Mouse (Mus musculus) midbrain, embryonic 14.5 days (tissue): ENCODE data around the gene Hoxa7. TPM values are rescaled to one million over a fixed set of nuclear protein-coding genes. Genes with fewer than 3 reads are reported as not detected.

Experiments
- ATAC-seq: fragments of 200-750 bp; cut with Nextera tagmentation; 2 replicates; pipeline ENCODE4 v1.8.0; 2017; ENCODE audit warnings: moderate number of reproducible peaks, moderate library complexity; ENCODE audit not compliant: low FRiP score, low TSS enrichment
- DNase-seq: peaks from one replicate; pipeline ENCODE4 v3.0.0-alpha.2; 2015
- H3K27ac ChIP-seq: fragments of 300-500 bp; sonication (generic); replicated peaks from 2 replicates; pipeline ENCODE4 v1.5.1; 2014; ENCODE audit warnings: mild to moderate bottlenecking, low read depth, low read length, moderate library complexity
- H3K27me3 ChIP-seq: fragments of 300-500 bp; sonication (generic); 2 replicates; pipeline ENCODE4 v1.6.1; 2014; ENCODE audit warnings: low read length, control low read depth, mixed read lengths; ENCODE audit not compliant: control insufficient read depth, insufficient read depth
- H3K36me3 ChIP-seq: fragments of 300-500 bp; sonication (generic); 2 replicates; pipeline ENCODE4 v1.6.1; 2014; ENCODE audit warnings: low read length, control low read depth; ENCODE audit not compliant: control insufficient read depth, insufficient read depth
- H3K4me1 ChIP-seq: fragments of 300-500 bp; sonication (generic); 2 replicates; pipeline ENCODE4 v1.6.1; 2014; ENCODE audit warnings: mild to moderate bottlenecking, antibody characterized with exemption, low read length, control low read depth; ENCODE audit not compliant: control insufficient read depth, insufficient read depth
- H3K4me2 ChIP-seq: fragments of 300-500 bp; sonication (generic); 2 replicates; pipeline ENCODE4 v1.6.1; 2014; ENCODE audit warnings: mild to moderate bottlenecking, low read length, moderate library complexity
- H3K4me3 ChIP-seq: fragments of 300-500 bp; sonication (generic); replicated peaks from 2 replicates; pipeline ENCODE4 v1.5.1; 2014; ENCODE audit warnings: low read depth, low read length
- H3K9ac ChIP-seq: fragments of 300-500 bp; sonication (generic); replicated peaks from 2 replicates; pipeline ENCODE4 v1.6.1; 2014; ENCODE audit warnings: mild to moderate bottlenecking, low read length, moderate library complexity
- H3K9me3 ChIP-seq: fragments of 300-500 bp; sonication (generic); 2 replicates; pipeline ENCODE4 v1.6.1; 2016; ENCODE audit warnings: low read length, control low read depth, mixed read lengths; ENCODE audit not compliant: control insufficient read depth
- WGBS: fragments of 180-500 bp; shearing (Covaris S2); extraction: QIAGEN DNeasy Blood & Tissue Kit; methylation state at CpG from one replicate; pipeline ENCODE4 v1.1.7; 2014; 5-methylcytosine and 5-hydroxymethylcytosine counted together
- polyA plus RNA-seq: library from polyadenylated mRNA; unstranded; fragments of >200 nt; fragmentation: Nextera tagmentation; extraction: Ambion mirVana; gene quantifications from 2 replicates; pipeline ENCODE4 v1.2.1, GENCODE M21; 2014

Hoxa7 gene
- polyA plus RNA-seq, 1 experiment from 2014 or later, result not detected

GRCm38 (mm10) chr6:52180213-52180710 lies 41.4 kb downstream of the Hoxa7 start:
- Histone ChIP-seq H3K27me3 (peaks cover 100% of the 10 kb centered on the region), H3K4me3 (no peak overlapping the region), H3K9ac (no peak overlapping the region), H3K4me2 (no peak overlapping the region), H3K4me1 (no peaks in the 10 kb centered on the region), H3K36me3 (no peaks in the 10 kb centered on the region), H3K9me3 (no peaks in the 10 kb centered on the region), H3K27ac (no peak overlapping the region)
- 2% methylated on average over 11 of the region's 11 CpGs for WGBS
- no peak for ATAC-seq
- DNase-seq, result no peak

DNA sequence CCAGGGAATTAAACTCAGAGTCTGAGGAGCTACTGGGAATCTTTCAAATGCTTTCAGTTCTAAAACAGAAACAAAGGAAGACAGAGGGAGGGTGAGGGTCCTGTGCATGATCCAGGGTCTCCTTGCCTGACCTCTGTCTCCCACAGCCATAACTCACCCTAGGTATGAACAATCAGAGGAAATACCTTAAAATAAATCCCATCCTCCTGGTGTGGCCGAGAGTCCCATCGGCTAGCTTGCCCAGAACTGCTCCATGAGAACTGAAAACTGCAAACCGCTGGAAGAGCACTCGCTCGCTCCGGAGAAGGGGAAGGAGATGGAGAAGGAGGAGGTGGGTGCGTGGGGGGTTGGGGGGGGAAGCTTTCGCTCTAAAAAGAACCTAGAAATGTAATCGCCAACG lies 42.0 kb downstream of the Hoxa7 start:
- Histone ChIP-seq H3K27me3 (peaks cover 100% of the 10 kb centered on the region), H3K9ac (no peak overlapping the region), H3K9me3 (no peaks in the 10 kb centered on the region), H3K4me3 (no peak overlapping the region), H3K36me3 (no peaks in the 10 kb centered on the region), H3K27ac (no peak overlapping the region), H3K4me2 (no peak overlapping the region), H3K4me1 (no peaks in the 10 kb centered on the region)
- WGBS, result under 1% methylated on average over 10 of the region's 10 CpGs
- DNase-seq, result no peak
- no peak for ATAC-seq

DNA sequence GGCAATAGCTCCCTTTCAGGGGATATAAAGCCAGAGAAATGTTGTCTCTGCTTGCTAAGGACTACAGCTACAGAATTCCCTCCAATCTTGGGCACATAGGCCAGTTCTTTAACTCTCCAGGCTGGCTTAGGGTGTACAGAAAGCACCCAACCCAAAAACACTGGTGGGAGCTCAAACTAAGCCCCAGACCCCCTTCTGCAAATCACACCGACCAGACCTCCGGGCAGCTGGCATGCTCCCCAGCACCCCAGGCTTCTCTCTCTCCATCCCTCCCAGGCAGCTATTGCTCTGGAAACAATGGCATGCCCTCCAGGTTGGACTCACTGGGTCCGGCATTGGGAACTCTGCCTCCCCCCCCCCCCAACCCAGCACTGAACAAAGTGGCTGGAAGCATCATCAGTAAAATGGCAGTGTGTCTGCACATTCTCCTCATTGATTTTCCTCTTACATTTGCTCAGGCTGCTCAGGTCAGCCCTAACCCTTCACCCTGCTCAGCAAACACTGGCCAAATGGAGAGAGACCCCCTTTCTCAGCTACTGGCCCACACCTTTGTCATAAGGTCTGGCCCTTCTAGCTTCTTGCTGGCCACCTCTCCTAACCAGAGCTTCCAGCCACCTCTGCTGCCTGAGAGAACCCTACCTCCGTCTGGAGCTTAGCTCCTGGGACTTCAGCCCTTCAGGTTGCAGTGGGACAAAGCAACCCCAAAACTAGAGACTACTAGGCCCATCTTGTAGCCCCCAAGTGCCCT lies 42.6 kb downstream of the Hoxa7 start:
- Histone ChIP-seq H3K4me1 (no peaks in the 10 kb centered on the region), H3K9ac (no peak overlapping the region), H3K27me3 (peaks cover 99% of the 10 kb centered on the region), H3K27ac (no peak overlapping the region), H3K9me3 (no peaks in the 10 kb centered on the region), H3K4me3 (no peak overlapping the region), H3K36me3 (no peaks in the 10 kb centered on the region), H3K4me2 (no peak overlapping the region)
- DNase-seq (no peak), ATAC-seq (no peak)
- 1% methylated on average over 4 of the region's 4 CpGs for WGBS

GRCm38 (mm10) chr6:52177806-52178205 lies 43.8 kb downstream of the Hoxa7 start:
- 1% methylated on average over 9 of the region's 9 CpGs for WGBS
- peaks cover 99% of the 10 kb centered on the region for H3K27me3 ChIP-seq
- no peak overlapping the region for H3K27ac ChIP-seq
- no peaks in the 10 kb centered on the region for H3K36me3 ChIP-seq
- no peak overlapping the region for H3K4me3 ChIP-seq
- H3K9ac ChIP-seq, result no peak overlapping the region
- no peaks in the 10 kb centered on the region for H3K9me3 ChIP-seq
- no peak overlapping the region for H3K4me2 ChIP-seq
- DNase-seq (no peak), ATAC-seq (no peak)
- H3K4me1 ChIP-seq, result no peaks in the 10 kb centered on the region

GRCm38 (mm10) chr6:52177061-52177735 lies 44.5 kb downstream of the Hoxa7 start, which contains the start of gene 5730596B20Rik:
TSS of gene 5730596B20Rik (plus strand) at chr6:52177498.
- H3K9ac ChIP-seq, result no peak within 1 kb of the TSS
- DNase-seq, result no peak
- H3K4me1 ChIP-seq, result no peaks in the 10 kb centered on the region
- no peaks in the 10 kb centered on the region for H3K9me3 ChIP-seq
- WGBS, result under 1% methylated on average over 36 of the region's 36 CpGs
- no peaks in the 10 kb centered on the region for H3K36me3 ChIP-seq
- H3K27ac ChIP-seq, result no peak within 1 kb of the TSS
- no peak within 1 kb of the TSS for H3K4me3 ChIP-seq
- H3K27me3 ChIP-seq, result peaks cover 99% of the 10 kb centered on the region
- H3K4me2 ChIP-seq, result no peak within 1 kb of the TSS
- ATAC-seq, result no peak

- no peaks in the 10 kb centered on the region for H3K9me3 ChIP-seq
- ATAC-seq, result no peak
- H3K4me3 ChIP-seq, result no peak overlapping the region
- no peak overlapping the region for H3K9ac ChIP-seq
- no peaks in the 10 kb centered on the region for H3K36me3 ChIP-seq
- DNase-seq, result no peak
- WGBS, result 2% methylated on average over 6 of the region's 6 CpGs
- peaks cover 99% of the 10 kb centered on the region for H3K27me3 ChIP-seq
- no peak overlapping the region for H3K27ac ChIP-seq
- no peak overlapping the region for H3K4me2 ChIP-seq
- H3K4me1 ChIP-seq, result no peaks in the 10 kb centered on the region
Observed at GRCm38 (mm10) chr6:52176391-52176790, 45.3 kb downstream of the Hoxa7 start.

GRCm38 (mm10) chr6:52175864-52176263 lies 45.8 kb downstream of the Hoxa7 start:
- Histone ChIP-seq H3K36me3 (no peaks in the 10 kb centered on the region), H3K9ac (no peak overlapping the region), H3K4me1 (no peaks in the 10 kb centered on the region), H3K4me3 (no peak overlapping the region), H3K27me3 (peaks cover 99% of the 10 kb centered on the region), H3K9me3 (no peaks in the 10 kb centered on the region), H3K27ac (no peak overlapping the region), H3K4me2 (no peak overlapping the region)
- ATAC-seq (no peak), DNase-seq (no peak)
- WGBS, result 2% methylated on average over 29 of the region's 35 CpGs

DNA sequence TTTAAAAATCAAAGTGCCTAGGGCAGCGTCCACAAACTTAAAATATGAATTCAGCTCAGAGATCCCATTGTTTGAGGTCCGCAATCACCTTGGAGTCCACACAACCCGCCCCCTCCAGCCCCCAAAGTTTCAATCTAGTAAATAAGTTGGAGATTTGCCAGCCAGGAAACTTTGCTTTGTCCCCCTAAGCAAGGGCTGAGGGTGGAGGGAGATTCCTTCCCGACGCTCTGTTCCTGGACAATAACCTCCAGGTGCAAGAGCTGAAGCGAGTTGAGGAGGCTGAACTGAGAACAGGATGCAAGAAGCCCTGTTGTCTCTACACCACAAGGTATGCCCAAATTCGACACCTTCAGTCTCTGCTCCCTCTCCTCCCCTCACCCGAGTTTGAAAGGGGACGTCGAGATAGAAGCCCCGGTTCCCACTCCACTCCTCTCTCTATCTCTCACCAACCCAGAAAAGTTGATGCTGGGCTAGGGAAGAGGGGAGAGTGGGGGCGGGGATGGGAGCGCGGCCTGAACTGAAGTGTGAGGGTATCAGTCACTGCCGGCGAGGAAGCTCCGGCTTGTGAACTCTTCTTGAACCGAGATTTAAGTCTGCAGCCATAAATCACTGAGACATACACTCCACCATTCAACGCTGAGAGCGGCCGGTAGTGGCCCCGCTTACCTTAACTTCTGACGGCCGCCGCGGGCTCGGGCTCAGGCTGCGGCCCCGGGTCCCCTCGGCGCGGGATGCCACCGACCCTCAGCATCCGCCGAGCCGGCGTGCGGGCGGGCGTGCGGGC lies 46.5 kb downstream of the Hoxa7 start:
- H3K4me1 ChIP-seq, result no peaks in the 10 kb centered on the region
- no peak overlapping the region for H3K9ac ChIP-seq
- H3K9me3 ChIP-seq, result no peaks in the 10 kb centered on the region
- ATAC-seq (no peak), DNase-seq (no peak)
- peaks cover 99% of the 10 kb centered on the region for H3K27me3 ChIP-seq
- H3K27ac ChIP-seq, result no peak overlapping the region
- H3K36me3 ChIP-seq, result no peaks in the 10 kb centered on the region
- under 1% methylated on average over 41 of the region's 41 CpGs for WGBS
- H3K4me3 ChIP-seq, result no peak overlapping the region
- H3K4me2 ChIP-seq, result no peak overlapping the region
